Mouse (Mus musculus) cerebellum, adult 18-20 months (tissue): ENCODE results near the gene Fry.
"Not testable (repeated sequence)": the region's sequence is repeated elsewhere in the genome, so short reads cannot be mapped to it uniquely, and the experiment has no call there.

ENCODE experiments used
- DNase-seq, 2 experiments: peaks; one replicate each; pipeline ENCODE4 v3.0.0; 2021

Fry gene

GRCm38 (mm10) chr5:150466132-150466531 lies 347.7 kb downstream of the Fry start:
- peak; percentile 76 to 80 for DNase-seq

DNA sequence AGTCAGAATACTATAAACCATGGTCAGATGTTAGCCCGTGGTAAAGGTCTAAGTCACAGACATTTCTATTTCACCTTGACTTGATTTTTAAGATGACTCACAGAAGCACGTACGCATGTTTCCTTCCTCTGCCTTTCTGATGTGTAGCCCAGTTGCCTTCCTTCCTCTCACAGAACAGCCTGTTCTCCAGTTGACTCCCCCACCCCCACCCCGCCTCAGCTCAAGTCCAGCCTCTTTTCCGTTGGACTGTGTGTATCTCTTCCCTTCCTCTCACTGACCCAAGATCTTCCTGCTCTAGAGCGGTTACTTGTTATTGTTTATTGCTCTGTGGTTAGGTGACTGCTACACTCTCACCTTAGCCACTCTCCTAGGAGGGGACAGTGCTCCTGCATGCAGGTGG lies 350.0 kb downstream of the Fry start:
- no peak for DNase-seq

- no peak for DNase-seq
Observed at GRCm38 (mm10) chr5:150477364-150477763, 358.9 kb downstream of the Fry start.

DNA sequence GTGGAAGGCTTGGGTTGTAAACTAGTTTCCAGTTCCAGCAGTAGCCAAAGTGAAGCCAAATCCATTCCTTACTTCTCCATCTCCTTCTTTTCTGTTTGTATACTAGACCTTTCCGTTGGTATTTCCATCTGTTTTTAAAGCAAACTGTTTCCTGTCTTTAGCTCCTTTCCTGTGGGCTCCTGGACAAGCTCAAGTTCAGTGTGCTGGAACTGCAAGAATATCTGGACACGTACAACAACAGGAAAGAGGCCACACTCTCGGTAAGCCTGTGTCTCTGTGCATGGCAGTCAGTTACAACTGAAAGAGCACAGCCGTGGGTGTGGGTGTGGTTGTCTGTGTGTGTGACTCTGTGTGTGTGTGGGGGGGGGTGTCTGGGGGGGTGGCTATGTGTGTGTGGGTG lies 360.2 kb downstream of the Fry start:
- no peak for DNase-seq

DNA sequence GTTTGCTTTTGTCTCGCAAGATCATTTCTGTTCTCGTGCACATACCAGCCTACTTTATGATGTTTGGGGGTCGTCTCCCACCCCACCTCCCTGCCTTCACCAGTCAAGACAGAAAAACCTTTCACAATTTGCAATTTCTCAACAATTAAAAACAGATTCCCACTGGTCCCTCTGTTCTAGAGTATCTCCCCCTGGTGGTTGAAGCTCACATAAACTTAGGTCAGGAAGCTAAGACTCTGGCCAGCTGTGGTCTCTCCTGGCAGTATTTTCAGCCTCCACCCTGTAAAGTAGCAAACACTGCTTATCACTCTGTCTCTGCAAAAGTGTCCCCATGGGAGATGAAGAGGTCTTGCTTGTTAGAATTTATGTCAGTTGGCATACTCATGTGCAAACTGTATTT lies 366.8 kb downstream of the Fry start:
- DNase-seq = no peak

DNA sequence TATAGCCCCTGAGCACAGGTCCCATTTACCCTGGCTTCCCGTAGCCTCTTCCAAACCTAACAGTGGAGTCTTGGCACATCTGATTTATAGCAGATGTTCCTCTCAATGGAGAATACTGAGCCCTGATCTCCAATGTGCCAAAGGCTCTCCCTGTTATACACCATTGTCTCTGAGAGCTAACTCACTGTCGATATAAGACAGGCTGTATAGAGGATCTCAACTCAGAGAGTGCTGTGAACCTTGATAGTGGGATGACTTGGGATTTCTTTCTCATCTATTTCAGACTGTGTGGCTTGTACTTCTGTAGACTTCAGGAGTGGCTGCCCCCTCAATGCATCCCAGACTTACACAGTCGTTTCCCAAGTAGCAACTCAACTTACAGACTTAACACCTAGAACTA lies 371.8 kb downstream of the Fry start:
- DNase-seq = no peak

DNA sequence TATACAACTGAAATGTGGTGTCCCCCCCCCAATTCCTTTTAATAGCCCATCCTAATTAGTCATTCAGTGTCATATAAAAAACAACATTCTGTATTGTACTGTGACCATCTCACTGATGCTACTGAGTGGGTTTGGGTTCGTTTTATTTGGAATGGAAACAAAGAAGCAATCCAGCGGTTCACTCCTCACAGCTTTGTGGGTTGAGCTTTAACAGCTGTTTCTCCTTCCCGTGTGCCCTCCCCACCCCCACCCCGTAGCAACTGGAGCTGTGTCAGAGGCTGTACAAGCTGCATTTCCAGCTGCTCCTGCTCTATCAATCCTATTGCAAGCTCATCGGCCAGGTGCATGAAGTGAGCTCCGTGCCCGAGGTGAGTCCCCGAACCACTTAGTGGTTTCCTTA lies 372.4 kb downstream of the Fry start:
- DNase-seq = no peak

DNA sequence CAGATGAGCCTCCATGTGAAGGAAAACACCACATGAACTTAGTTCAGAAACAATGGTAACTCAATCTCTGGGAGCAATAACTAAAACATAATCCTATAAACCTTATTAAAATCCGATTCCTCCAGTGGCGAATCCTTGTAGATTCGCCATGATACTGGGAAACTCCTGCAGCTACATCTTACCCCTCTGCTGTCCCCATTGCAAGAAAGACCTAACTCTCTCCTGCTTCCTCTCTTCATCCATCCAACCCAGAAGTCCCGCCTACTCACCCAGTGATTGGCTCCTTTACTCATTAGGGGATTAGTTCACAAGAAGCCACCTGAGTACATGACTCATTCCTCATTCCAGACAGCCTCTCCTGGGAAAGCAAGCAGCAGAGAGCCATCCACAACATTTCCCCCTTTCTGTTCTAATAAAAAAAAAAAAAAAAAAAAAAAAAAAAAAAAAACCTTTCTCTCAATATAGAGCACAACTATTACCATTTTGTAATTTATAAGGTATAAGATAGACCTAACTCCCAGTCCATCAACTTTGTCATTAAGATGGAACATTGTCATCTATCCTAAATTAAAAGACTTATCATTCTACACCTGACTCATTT lies 373.2 kb downstream of the Fry start:
- DNase-seq = not testable (repeated sequence)

GRCm38 (mm10) chr5:150495792-150496191 lies 377.3 kb downstream of the Fry start:
- DNase-seq = peak; percentile 34 to 46

GRCm38 (mm10) chr5:150510451-150511225 lies 392.2 kb downstream of the Fry start:
- no peak for DNase-seq

DNA sequence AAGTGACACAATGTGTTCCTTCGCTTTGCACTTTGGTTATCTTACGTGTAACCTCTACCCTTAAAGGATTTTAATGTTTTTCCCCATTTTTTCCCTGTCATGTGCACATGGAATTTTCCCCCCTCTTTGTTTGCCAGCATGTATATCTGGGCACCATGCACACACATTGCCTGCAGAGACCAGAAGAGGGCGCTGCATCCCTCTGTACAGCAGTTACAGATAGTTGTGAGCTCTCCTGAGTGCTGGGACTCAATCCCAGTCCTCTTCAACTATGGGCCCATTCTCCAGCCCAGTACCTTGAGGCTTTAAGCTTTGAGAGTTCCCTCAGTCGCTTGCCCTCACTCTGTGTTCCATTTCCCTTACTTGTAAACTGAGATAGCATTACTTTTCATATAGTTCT lies 394.8 kb downstream of the Fry start:
- no peak for DNase-seq

DNA sequence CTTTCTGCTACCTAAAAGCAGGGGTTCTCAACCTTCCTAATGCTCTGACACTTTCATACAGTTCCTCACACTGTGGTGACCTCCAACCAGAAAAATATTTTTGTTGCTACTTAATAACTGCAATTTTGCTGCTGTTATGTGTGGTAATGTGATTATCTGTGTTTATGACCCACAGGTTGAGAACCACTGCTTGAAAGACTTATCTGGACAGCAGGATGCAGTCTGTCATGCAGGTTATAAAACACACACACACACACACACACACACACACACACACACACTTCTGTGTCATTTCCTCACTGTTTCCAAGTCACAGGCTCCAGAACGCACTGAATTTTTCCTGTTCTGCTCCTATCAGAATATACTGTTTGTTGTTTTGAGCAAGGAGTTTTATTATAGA lies 395.6 kb downstream of the Fry start:
- no peak for DNase-seq

DNA sequence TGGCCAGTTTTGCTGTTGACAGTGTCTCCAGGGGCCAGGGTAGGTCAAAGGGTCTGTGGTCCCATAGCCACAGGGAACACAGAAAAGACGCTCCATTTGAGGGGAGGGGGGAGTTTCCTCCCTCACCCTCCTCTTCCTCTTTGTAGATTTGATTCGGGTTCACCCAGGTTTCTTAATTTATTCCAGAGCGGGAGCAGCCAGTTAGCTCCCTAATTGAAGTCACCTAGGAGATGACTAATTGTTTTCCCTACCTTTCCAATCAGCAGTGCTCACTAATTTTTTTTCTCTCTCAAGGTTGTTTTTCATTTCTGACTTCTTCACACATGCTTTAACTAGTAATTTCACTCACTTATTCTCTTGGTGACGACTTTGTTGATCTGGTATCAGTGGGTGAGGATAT lies 399.6 kb downstream of the Fry start, which contains the start of gene Zar1l:
Gene Zar1l, minus strand, starts transcription at position 101 of the 400 bp plus-strand sequence.
- no peak for DNase-seq

DNA sequence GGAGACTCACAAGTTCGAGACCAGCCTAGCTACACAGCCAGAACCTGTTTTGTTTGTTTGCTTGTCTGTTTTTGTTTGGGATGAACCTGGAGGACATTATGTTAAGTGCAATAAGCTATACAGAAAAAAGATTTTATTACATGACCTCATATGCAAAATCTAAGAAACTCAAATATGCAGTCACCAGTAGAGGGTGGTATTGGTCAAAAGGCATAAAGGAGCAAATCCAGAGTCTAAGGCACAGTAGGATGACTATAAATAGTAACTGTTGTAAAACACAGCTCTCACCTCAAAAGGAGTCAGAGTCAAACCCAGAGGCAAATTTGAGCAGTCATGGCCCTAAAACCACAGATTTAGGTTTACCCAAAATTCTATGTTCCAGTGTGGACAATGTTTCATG lies 401.1 kb downstream of the Fry start:
- no peak for DNase-seq

GRCm38 (mm10) chr5:150521937-150522866 lies 403.8 kb downstream of the Fry start, which contains the start of gene Brca2:
TSS of gene Brca2 (plus strand) at chr5:150522630.
- peak; percentile 92 to 96 for DNase-seq

- DNase-seq = no peak
Observed at GRCm38 (mm10) chr5:150522867-150523234, 404.4 kb downstream of the Fry start.

- no peak for DNase-seq
Observed at GRCm38 (mm10) chr5:150525239-150525638, 406.8 kb downstream of the Fry start.

DNA sequence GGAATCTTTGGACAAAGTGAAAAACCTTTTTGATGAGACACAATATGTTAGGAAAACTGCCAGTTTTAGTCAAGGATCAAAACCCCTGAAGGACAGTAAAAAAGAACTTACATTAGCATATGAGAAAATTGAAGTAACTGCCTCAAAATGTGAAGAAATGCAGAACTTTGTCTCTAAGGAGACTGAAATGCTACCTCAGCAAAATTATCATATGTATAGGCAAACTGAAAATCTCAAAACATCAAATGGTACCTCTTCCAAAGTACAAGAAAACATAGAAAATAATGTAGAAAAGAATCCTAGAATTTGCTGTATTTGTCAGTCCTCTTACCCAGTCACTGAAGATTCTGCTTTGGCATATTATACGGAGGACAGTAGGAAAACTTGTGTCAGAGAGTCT lies 422.9 kb downstream of the Fry start:
- DNase-seq = no peak

- no peak for DNase-seq
Observed at GRCm38 (mm10) chr5:150543184-150543583, 424.7 kb downstream of the Fry start.
